Mouse (Mus musculus) heart, adult 2 months (tissue): ENCODE data around the gene Cdh22.

ENCODE experiments used
- CTCF ChIP-seq: fragments of 200-600 bp; IDR thresholded peaks from 2 replicates; pipeline ENCODE4 v1.8.1; 2022; ENCODE audit warnings: antibody characterized with exemption, mild to moderate bottlenecking, moderate library complexity
- POLR2A ChIP-seq: fragments of 200-500 bp; IDR thresholded peaks from 2 replicates; pipeline ENCODE4 v1.6.1; 2011; ENCODE audit warnings: mild to moderate bottlenecking, low read depth, low read length, control low read depth; ENCODE audit not compliant: insufficient read depth

GRCm38 (mm10) chr2:165157900-165158299 is 76.8 kb downstream of the Cdh22 start:
- TF ChIP-seq POLR2A (no peak), CTCF (no peak)
